Mouse (Mus musculus) natural killer cell, adult 2 months (primary cell): ENCODE measurements around the gene Mxd3.

Source experiments
- DNase-seq, 2 experiments: peaks; one replicate each; pipeline ENCODE4 v3.0.0; 2022; ENCODE audit warnings: low spot score in 2 of 2

Mxd3 gene

GRCm38 (mm10) chr13:55332331-55332730 is 2.7 kb upstream of the Mxd3 start:
- no peak for DNase-seq

GRCm38 (mm10) chr13:55330567-55331400 is 1.2 kb upstream of the Mxd3 start:
- no peak for DNase-seq

GRCm38 (mm10) chr13:55329109-55329682 is 427 bp downstream of the Mxd3 start:
- peak in 1 of 2 experiments; percentile 15 for DNase-seq

- DNase-seq = no peak
Measured at GRCm38 (mm10) chr13:55328641-55329040, 982 bp downstream of the Mxd3 start.

GRCm38 (mm10) chr13:55328171-55328570 is 1.5 kb downstream of the Mxd3 start:
- DNase-seq = no peak

GRCm38 (mm10) chr13:55327633-55328032 is 2.0 kb downstream of the Mxd3 start:
- peak; percentile 87 to 91 for DNase-seq

GRCm38 (mm10) chr13:55327169-55327568 is 2.5 kb downstream of the Mxd3 start:
- DNase-seq = no peak

GRCm38 (mm10) chr13:55325596-55325995 is 4.0 kb downstream of the Mxd3 start:
- no peak for DNase-seq

DNA sequence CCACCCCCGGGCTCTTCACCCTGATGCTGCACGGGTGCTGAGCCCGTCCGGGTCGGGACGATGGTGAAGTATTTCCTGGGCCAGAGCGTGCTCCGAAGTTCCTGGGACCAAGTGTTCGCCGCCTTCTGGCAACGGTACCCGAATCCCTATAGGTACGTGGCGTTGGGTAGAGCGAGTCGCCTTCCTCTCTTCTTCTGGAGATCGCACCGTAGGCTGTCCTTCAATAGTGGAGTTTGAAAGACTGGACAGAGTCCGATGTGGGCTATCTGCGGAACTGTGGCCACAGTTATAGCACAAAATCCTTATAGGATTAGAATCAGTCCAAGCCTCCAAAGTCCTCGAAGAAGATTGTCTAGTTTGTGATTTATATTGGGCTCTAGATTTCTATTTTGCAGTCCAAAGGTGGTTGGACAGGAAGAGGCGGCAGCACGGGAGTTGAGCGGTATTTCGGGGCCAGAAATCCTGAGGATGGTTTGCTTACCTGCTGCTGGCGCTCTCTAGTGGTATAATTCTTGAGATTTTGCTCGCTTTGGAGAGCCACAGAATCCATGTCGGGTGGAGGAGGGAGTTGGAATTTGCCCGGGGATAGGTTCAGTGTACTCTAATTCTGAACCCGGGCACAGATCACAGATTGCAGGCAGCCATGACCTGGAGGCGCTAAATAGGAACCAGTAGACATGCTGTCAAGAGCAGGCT is 7.3 kb downstream of the Mxd3 start:
- DNase-seq = no peak

GRCm38 (mm10) chr13:55321434-55322129 is 8.0 kb downstream of the Mxd3 start, which contains the start of gene Rab24:
Gene Rab24, minus strand, starts transcription at chr13:55321946.
- DNase-seq = peak; percentile 76 to 84

DNA sequence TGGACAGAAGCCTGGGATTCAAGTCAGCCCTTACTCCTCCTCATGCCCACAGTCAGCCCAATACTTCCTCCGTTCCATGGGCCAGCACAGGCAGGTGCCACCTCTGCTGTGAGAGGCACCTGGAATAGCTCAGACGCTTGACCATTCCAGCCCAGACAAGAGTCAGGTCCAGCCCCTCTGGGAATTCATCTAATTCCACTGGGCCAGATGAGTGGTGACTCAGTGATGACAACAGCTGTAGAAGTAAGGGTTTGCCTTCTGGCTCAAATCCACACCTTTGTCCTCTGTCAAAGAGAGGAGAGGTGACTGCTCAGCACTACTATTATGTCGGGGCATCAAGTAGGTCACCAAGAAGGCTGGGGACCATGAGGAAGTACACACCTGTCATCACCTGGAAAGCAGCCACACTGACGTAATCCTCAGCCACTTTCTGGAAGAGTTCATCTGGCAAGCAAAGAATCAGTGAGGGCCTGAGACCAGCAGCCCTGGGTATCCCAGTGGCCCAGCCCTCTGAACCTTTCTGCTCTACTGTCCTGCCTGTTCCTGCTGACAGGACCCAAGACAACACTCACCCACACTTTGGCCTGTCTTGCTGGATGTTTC is 9.6 kb downstream of the Mxd3 start, which contains the start of gene Prelid1:
TSS of gene Prelid1 (plus strand) at position 570 of the 603 bp plus-strand sequence.
- DNase-seq = no peak

GRCm38 (mm10) chr13:55318351-55318750 is 11.3 kb downstream of the Mxd3 start:
- no peak for DNase-seq

DNA sequence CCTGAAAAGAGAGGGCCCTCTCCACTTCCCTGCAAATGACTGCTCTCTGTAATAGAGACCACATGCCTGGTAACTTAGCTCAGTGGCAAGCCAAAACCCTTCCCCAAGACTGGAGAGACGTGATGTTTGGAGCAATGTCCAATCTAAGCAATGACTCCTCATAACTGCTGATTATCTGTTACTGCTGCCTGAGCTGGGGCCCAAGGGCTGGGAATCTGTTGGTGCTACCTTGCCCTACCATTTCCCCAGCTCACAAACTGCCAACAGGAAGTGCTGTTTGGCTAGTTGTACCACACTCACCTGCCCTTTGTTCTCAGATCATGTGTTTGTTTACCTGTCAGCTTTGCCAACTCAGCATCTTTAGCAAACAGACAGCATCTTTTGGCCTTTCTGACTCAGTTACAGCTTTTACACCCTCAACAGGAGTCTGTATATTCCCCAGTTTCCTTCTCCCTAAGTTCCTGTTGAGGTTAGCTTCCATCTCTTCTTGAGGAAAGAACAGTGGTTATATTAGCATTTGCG is 14.7 kb downstream of the Mxd3 start:
- DNase-seq = no peak

- DNase-seq = no peak
Measured at GRCm38 (mm10) chr13:55313051-55313450, 16.6 kb downstream of the Mxd3 start.

GRCm38 (mm10) chr13:55312028-55312630 is 17.5 kb downstream of the Mxd3 start:
- no peak for DNase-seq

DNA sequence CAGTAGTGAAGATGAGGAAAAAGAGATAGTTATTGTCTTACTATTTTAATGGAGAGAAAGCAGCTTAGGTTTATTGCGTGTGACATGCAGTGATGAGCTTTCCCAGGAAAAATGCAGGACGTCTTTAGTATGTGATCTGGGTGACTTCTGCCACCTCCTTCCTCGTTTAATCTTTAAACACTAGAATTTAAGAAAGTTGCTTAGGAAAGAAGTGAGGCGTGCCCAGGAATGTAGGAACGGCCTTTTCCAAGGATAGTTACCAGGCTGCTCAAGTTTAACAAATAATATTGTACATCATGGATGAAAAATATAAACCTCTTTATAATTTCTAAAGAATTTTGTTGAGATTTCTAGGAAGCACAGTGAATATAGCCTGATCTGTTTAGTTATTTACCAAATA is 28.7 kb downstream of the Mxd3 start:
- DNase-seq = no peak

DNA sequence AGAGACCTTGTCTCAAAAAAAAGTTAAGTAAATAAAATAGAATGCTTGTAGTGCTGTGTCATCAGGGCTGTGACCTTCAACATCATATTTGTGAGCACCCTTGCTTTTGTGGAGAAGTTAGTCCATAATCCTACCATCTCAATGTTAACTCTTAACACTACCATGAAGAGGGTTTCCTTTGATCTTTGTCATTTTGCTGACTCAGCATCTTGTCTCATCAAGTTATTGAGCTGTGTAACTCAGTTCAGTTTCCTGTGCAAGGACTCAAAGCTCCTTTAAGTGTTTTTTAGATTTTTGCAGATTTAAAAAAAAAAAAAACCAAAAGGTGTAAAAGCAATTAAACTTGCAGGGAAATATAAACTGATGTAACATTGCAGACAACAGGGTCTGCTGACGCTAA is 32.9 kb downstream of the Mxd3 start:
- no peak for DNase-seq

DNA sequence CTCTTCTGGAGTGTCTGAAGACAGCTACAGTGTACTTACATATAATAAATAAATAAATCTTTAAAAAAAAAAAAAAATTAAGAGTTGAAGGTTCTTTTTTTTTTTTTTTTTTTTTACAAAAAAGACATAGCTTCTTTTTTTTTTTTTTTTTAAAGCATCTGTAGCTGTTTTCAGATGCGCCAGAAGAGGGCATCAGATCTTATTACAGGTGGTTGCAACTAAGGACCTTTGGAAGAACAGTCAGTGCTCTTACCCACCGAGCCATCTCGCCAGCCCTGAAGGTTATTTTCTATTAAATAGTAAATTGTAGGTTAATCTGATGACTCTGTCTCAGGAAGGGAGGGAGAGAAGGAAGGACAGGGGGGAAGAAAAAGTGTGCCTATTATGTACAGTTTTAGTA is 40.8 kb downstream of the Mxd3 start:
- no peak for DNase-seq

- no peak for DNase-seq
Measured at GRCm38 (mm10) chr13:55277646-55278045, 52.0 kb downstream of the Mxd3 start.

DNA sequence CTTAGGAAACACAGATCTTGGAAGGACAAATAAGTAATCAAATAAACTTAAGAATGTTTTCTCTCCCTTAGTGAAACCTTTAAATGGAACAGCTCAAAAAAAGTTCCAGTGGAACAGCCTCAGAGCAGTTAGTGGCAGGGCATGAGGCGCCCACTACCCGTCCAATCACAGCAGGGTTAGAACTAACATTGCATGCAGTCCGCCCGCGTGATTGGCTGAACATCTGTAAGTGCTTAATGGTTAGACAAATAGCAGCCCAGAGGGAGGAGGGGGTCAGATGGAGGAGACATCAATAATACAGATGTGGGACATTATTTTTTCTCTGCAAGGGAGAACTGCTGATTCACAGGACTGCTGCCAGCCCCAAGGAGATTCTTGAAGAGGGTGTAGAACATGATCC is 52.4 kb downstream of the Mxd3 start:
- no peak for DNase-seq
